Mouse (Mus musculus) erythroblast, embryonic 14.5 days (primary cell): ENCODE results near the gene Itpk1. TPM values are rescaled to one million over a fixed set of nuclear protein-coding genes. Genes with fewer than 3 reads are reported as not detected.

ENCODE experiments used
- H3K27me3 ChIP-seq: 2 replicates; pipeline ENCODE4 v1.6.1; 2012; ENCODE audit warnings: inconsistent platforms; ENCODE audit not compliant: control insufficient read depth
- H3K36me3 ChIP-seq: 2 replicates; pipeline ENCODE4 v1.6.1; 2012; ENCODE audit warnings: mild to moderate bottlenecking, inconsistent platforms; ENCODE audit not compliant: control insufficient read depth
- H3K4me1 ChIP-seq: 2 replicates; pipeline ENCODE4 v1.6.1; 2012; ENCODE audit warnings: inconsistent platforms; ENCODE audit not compliant: control insufficient read depth
- H3K4me3 ChIP-seq: replicated peaks from 2 replicates; pipeline ENCODE3; 2012; ENCODE audit warnings: moderate library complexity, mild to moderate bottlenecking, inconsistent platforms
- H3K9me3 ChIP-seq: 2 replicates; pipeline ENCODE4 v1.6.1; 2012; ENCODE audit warnings: low read length, inconsistent platforms, mixed read lengths; ENCODE audit not compliant: control insufficient read depth
- GATA1 ChIP-seq: IDR thresholded peaks from 2 replicates; pipeline ENCODE4 v1.6.1; 2012; ENCODE audit warnings: low read length, inconsistent platforms, mixed read lengths
- TAL1 ChIP-seq: IDR thresholded peaks from 3 replicates; pipeline ENCODE4 v1.6.1; 2012; ENCODE audit warnings: low read length, inconsistent platforms, mixed read lengths
- polyA plus RNA-seq: library from polyadenylated mRNA; stranded (reverse); fragments of >175 nt; gene quantifications from 2 replicates; pipeline ENCODE4 v1.2.3, GENCODE M21; 2012

The Itpk1 gene
- polyA plus RNA-seq, 1 experiment = 0.24 TPM

DNA sequence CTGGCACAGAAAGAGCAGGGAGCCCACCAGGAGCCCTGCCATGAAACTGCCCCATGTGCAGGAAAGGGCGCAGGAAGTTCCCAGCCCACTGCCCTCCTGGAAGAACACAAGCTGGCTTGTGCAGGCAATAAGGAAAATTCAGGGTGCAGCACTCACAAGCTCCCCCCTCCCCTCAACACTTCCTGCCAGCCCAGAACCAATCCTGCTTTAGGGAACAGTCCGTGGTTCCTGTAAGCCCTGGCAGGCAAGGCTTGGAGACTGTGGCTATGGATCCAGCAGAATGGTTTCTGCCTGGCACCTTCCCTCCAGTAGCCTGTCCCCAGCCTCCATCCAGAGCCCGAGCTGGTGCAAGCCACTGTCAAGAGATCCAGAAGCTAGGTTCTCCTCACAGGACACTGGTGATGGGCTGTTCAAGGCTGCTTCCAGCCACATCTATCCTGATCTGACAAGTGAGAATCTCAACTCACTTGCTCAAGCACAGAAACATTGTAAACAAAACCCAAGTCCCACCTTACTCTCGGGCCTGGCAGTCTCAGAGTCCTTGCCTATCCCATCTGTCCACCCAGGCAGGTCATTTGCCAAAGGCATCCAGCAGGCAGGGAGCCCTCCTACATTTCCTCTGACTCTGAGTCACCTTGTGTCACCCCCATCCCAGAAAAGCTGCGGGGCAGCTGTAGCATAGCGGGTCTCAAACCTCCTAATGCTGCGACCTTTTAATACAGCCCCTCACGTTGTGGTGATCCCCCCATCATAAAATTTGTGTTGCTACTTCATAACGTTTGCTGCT is 102.3 kb downstream of the Itpk1 start:
- Histone ChIP-seq H3K4me1 (no peaks in the 10 kb centered on the region), H3K4me3 (no peak overlapping the region), H3K9me3 (peaks cover 10% of the 10 kb centered on the region), H3K27me3 (no peaks in the 10 kb centered on the region), H3K36me3 (no peaks in the 10 kb centered on the region)
- TF ChIP-seq GATA1 = no peak
- no peak for TF ChIP-seq TAL1

DNA sequence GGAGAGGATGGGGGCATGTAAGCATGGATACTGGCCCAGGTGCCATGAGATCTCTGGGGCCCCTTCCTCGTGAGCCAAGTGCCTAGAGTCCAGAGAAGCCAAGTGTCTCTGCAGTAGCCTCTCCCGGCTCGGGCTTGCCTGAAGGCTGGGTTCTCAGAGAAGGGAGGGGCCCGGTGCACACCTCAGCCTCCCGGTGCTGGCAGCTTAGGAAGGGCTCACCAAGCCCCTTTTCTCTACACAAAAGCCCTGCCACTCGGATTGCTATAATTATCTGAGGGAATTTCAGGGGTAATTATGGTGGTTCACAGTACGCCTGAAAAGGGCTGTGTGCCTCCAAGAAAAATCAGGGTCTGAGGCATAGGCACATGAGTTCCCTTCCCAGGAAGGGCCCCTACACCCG is 102.9 kb downstream of the Itpk1 start:
- TF ChIP-seq GATA1 (no peak), TAL1 (no peak)
- Histone ChIP-seq H3K36me3 (no peaks in the 10 kb centered on the region), H3K4me1 (no peaks in the 10 kb centered on the region), H3K9me3 (peaks cover 13% of the 10 kb centered on the region), H3K4me3 (no peak overlapping the region), H3K27me3 (no peaks in the 10 kb centered on the region)

DNA sequence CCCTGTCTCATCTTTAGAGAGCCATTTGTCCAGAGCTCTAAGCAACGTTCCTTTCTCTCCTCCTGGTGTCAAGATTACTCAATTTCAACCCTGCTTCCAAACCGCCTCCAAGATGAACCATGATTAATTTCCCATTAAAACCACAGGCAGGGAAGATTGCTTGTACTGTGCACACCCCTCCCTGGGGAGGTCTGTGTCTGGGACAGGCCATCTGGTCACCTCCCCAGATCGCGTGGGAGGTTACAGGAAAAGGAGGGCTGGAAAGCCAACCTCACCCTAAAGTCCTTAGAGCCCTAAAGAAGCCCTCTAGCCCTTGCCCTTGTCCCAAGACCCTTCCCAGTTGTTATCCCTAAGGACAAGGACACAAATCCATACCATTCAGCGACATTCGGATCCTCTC is 104.4 kb downstream of the Itpk1 start:
- Histone ChIP-seq H3K4me3 (no peak overlapping the region), H3K27me3 (no peaks in the 10 kb centered on the region), H3K9me3 (peaks cover 13% of the 10 kb centered on the region), H3K36me3 (no peaks in the 10 kb centered on the region), H3K4me1 (no peaks in the 10 kb centered on the region)
- TF ChIP-seq GATA1 (no peak), TAL1 (no peak)

DNA sequence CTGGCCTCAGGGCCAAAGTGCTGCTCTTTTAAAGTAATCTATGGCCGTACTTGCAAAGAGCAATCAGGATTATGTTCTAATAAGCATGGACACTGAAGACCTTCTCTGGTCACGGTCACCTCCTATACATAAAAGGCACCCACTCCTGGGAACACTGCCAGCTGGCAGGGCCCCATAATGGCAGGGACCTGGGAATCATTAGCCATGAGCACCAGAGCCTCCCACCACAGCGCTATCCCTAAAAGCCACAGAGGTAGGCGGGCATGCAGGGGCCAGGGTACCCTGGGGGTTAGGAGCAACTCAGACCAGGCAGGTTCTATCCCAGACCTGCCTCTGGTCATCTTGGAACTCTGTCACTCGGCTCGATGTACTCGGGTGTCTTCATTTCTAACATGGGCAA is 104.9 kb downstream of the Itpk1 start:
- no peaks in the 10 kb centered on the region for H3K27me3 ChIP-seq
- H3K4me1 ChIP-seq = no peaks in the 10 kb centered on the region
- TF ChIP-seq TAL1 = no peak
- TF ChIP-seq GATA1 = no peak
- H3K4me3 ChIP-seq = no peak overlapping the region
- peaks cover 13% of the 10 kb centered on the region for H3K9me3 ChIP-seq
- H3K36me3 ChIP-seq = no peaks in the 10 kb centered on the region

DNA sequence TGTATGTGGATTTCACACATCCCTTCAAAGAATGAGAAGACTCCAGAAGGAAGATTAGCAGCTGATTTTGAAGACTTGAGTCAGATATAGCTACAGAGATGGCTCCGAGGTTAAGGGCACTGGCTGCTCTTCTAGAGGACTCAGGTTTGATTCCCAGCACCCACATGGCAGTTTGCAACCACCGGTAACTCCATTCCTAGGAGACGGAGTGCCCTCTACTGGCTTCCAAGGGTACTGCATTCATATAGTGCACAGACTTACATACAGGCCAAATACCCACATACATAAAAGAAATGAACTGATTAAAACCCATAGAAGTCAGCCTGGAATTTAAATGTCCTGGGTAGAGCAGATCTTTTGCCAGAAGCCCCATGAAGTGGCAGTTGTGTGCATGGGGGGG is 106.2 kb downstream of the Itpk1 start:
- no peaks in the 10 kb centered on the region for H3K4me1 ChIP-seq
- no peak overlapping the region for H3K4me3 ChIP-seq
- peaks cover 13% of the 10 kb centered on the region for H3K9me3 ChIP-seq
- no peaks in the 10 kb centered on the region for H3K27me3 ChIP-seq
- no peaks in the 10 kb centered on the region for H3K36me3 ChIP-seq
- TF ChIP-seq TAL1 (no peak), GATA1 (no peak)

DNA sequence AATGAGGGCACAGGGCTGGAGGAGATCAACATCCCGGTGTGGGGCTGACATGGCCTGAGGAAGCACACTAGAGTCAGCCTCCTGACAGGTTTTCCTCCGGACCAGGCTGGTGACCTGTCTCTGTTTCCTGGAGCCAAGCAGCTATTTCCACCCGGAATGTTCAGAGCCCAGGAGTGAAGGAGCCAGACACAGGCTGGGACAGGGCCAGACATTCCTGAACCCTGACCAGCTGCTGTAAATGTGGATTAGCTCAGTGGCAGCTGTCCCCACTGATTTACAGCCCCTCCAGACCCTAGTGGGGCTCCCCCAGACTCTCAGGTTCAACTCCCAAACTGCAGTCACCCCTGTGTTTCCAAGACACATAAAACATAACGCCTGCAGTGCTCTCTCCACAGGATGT is 107.3 kb downstream of the Itpk1 start:
- H3K36me3 ChIP-seq = no peaks in the 10 kb centered on the region
- H3K27me3 ChIP-seq = no peaks in the 10 kb centered on the region
- peaks cover 13% of the 10 kb centered on the region for H3K9me3 ChIP-seq
- no peak for TF ChIP-seq TAL1
- TF ChIP-seq GATA1 = no peak
- no peak overlapping the region for H3K4me3 ChIP-seq
- no peaks in the 10 kb centered on the region for H3K4me1 ChIP-seq

DNA sequence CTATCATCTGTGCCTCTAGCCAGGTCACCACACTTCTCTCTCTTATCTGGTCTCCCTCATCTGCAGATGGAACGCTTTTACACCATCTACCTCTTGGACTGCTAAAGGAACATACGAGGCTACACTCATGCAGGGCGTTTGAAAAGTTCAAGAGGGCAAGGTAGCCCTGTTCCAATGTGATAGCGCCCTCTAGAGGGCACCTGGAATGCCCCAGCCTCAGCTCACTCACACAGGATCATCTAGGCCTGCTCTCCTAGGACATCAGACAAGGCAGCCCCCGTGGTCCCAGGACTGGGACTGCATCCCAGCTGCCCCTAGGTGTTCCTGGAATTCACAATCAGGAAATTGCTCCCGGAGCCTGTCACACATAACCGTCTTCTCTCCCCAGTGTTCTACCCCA is 108.3 kb downstream of the Itpk1 start:
- H3K27me3 ChIP-seq = no peaks in the 10 kb centered on the region
- no peaks in the 10 kb centered on the region for H3K36me3 ChIP-seq
- peaks cover 13% of the 10 kb centered on the region for H3K9me3 ChIP-seq
- H3K4me3 ChIP-seq = no peak overlapping the region
- H3K4me1 ChIP-seq = no peaks in the 10 kb centered on the region
- TF ChIP-seq TAL1 (no peak), GATA1 (no peak)

DNA sequence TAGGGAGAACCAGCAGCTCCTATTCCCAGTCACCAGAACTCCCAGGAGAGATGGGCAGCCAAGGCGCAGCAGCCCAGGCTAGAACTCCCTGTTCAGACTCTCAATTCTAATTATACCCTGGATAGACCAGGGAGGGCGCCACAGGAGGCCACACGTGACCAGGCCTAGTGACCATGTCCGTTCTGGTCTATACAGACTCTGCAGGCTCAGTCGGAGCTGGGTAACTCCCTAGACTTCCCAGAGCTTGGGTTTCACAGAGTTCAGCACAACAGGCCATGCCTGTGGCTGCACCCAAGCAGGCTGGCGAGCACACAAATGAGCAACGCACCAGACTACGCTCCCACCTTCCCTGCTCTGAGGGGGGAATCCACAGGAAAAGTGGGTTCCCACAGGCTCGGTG is 110.1 kb downstream of the Itpk1 start:
- Histone ChIP-seq H3K4me1 (no peaks in the 10 kb centered on the region), H3K9me3 (peaks cover 13% of the 10 kb centered on the region)
- no peak for TF ChIP-seq TAL1
- TF ChIP-seq GATA1 = no peak

DNA sequence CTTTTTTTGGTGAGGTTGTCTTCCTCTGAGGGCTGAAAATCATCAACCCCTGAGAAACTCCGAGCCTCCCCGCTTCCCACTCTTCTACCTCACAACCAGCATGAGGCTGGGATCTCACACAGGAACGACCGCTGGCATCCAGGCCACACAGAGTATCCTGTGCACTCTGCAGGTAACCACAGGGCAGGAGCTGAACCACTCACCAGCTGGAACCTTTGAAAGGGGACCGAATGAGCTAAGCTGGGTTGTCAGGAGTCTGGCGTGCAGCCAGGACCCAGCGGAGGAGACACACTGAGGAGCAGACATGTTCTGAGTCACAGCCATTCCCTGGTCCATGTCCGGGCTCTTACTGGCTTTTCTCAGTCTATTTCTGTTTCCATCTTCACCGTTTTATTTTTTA is 111.0 kb downstream of the Itpk1 start:
- Histone ChIP-seq H3K4me3 (no peak overlapping the region), H3K27me3 (no peaks in the 10 kb centered on the region), H3K36me3 (no peaks in the 10 kb centered on the region), H3K9me3 (peaks cover 13% of the 10 kb centered on the region), H3K4me1 (no peaks in the 10 kb centered on the region)
- no peak for TF ChIP-seq TAL1

More for the DNA sequence above, 110.1 kb downstream of the Itpk1 start:
- no peak overlapping the region for H3K4me3 ChIP-seq
- no peaks in the 10 kb centered on the region for H3K27me3 ChIP-seq
- no peaks in the 10 kb centered on the region for H3K36me3 ChIP-seq
